Mouse (Mus musculus): ENCODE results near the gene Thap3.

DNA sequence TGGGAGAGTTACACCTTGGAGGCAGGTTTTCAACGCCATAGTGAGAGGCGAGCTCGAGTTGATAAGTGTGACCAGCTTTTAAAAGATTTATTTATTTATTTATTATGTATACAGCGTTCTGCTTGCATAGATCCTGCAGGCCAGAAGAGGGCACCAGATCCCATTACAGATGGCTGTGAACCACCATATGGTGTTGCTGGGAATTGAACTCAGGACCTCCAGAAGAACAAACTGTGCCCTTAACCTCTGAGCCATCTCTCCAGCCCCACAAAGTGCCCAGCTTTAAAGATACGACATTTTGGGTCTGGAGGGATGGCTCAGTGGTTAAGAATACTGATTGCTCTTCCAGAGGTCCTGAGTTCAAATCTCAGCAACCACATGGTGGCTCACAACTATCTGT is 40.3 kb upstream of the Thap3 start:
- TF ChIP-seq POLR2A (IDR thresholded peaks at IDR 0.05; ENCODE audit: control insufficient read depth, low read depth, low read length) (no peak), CTCF (IDR thresholded peaks at IDR 0.05; ENCODE audit: control insufficient read depth, insufficient read depth, insufficient replicate concordance, low read depth, low read length) (no peak)

All from testis, adult 2 months (tissue).